Mouse (Mus musculus) liver, postnatal 0 days (tissue): ENCODE results near the gene Tomt.

Experiments
- CTCF ChIP-seq: sonication (generic); IDR thresholded peaks from 2 replicates; pipeline ENCODE4 v1.5.1; 2016; ENCODE audit warnings: antibody characterized with exemption, low read depth
- EP300 ChIP-seq: IDR thresholded peaks from 2 replicates; pipeline ENCODE4 v1.6.1; 2016; ENCODE audit warnings: antibody characterized with exemption, low read depth, mild to moderate bottlenecking

DNA sequence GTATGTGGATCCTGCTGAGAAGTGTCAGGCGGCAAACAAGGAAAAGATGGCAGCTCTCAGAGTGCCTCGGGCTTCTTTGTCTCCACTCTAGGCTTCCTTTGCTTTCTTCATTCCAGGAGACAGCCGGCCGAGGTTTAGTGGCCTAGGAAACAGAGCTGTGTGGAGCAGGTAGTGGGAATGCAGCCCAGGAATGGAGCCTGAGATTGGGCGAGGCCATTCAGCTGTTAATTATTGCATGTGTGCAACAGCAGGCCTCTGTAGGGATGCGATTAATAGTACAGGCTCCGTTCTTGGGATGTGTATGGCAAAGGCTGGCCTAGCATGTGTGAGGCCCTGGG lies 37.0 kb downstream of the Tomt start:
- TF ChIP-seq EP300 (no peak), CTCF (no peak)
